In genomic region chr4:107253125-107254091, GRCm38 (mm10) we compare ENCODE assay signal across 8 mouse cellular contexts. TPM values are rescaled to one million over a fixed set of nuclear protein-coding genes. Genes with fewer than 3 reads are reported as not detected.
DNase-seq lines count a peak whose midpoint lies in the region; ATAC-seq and TF ChIP-seq lines count a peak whose summit lies in the region.

Gene Lrrc42 (minus strand): TSS chr4:107253532.
Gene Hspb11 (plus strand): TSS chr4:107253593.

- peak; percentile 94 for DNase-seq in heart, postnatal 10 days
- DNase-seq in large intestine, adult 2 months (ENCODE audit: low read depth, low spot score) = peak; percentile 74
- DNase-seq in liver, postnatal 0 days = peak; percentile 98
- peak; percentile 99 for DNase-seq in testis, postnatal 10 days (ENCODE audit: low spot score)

- no peak for TF ChIP-seq CTCF in ES-Bruce4 (IDR thresholded peaks at IDR 0.05; ENCODE audit: low read depth, low read length)
- TF ChIP-seq CTCF in liver, postnatal 0 days (IDR thresholded peaks at IDR 0.05; ENCODE audit: low read depth) = peak; percentile 57

- H3K4me2 ChIP-seq in forebrain, embryonic 13.5 days = peak within 1 kb of the TSS; percentile 70
- peak within 1 kb of the TSS; percentile 92 for H3K4me2 ChIP-seq in liver, postnatal 0 days (ENCODE audit: low read depth, low read length)
- peak within 1 kb of the TSS; percentile 83 for H3K4me2 ChIP-seq in neural tube, embryonic 14.5 days (ENCODE audit: low read depth, low read length)

- no peaks in the 10 kb centered on the region; the same call in 1 of the 2 replicates for H3K27me3 ChIP-seq in ES-Bruce4 (ENCODE audit: control insufficient read depth, insufficient read depth, low read length, poor library complexity, severe bottlenecking)
- H3K27me3 ChIP-seq in forebrain, embryonic 13.5 days = no peaks in the 10 kb centered on the region
- H3K27me3 ChIP-seq in liver, postnatal 0 days (ENCODE audit: insufficient read depth, low read length) = no peaks in the 10 kb centered on the region
- no peaks in the 10 kb centered on the region for H3K27me3 ChIP-seq in neural tube, embryonic 14.5 days (ENCODE audit: control insufficient read depth, insufficient read depth, low read length)

- intact Hi-C loops in heart, postnatal 10 days (cut with DNase I) = loop anchor here (2.0 to 5.0 kb wide), 3 partner anchors 59 to 114 kb away; partner anchors contain the start of genes Ndc1, Tceanc2 and Tmem59

- no peaks in the 10 kb centered on the region for H3K36me3 ChIP-seq in ES-Bruce4 (ENCODE audit: control insufficient read depth, insufficient read depth, low read length, poor library complexity, severe bottlenecking)
- H3K36me3 ChIP-seq in forebrain, embryonic 13.5 days (ENCODE audit: poor library complexity, severe bottlenecking) = no peaks in the 10 kb centered on the region
- no peaks in the 10 kb centered on the region for H3K36me3 ChIP-seq in liver, postnatal 0 days (replicated peaks; ENCODE audit: insufficient read depth, low read length)
- H3K36me3 ChIP-seq in neural tube, embryonic 14.5 days (ENCODE audit: control insufficient read depth, insufficient read depth, low read length) = no peaks in the 10 kb centered on the region

- under 1% methylated on average over 68 of the region's 101 CpGs for WGBS in forebrain, embryonic 13.5 days
- WGBS in large intestine, adult 2 months = under 1% methylated on average over 93 of the region's 101 CpGs
- WGBS in liver, postnatal 0 days (ENCODE audit: insufficient replicate concordance) = under 1% methylated on average over 91 of the region's 101 CpGs
- under 1% methylated on average over 82 of the region's 101 CpGs for WGBS in neural tube, embryonic 14.5 days

- TF ChIP-seq EP300 in ES-Bruce4 (IDR thresholded peaks at IDR 0.05; ENCODE audit: insufficient read depth, low read depth, low read length) = no peak
- no peak for TF ChIP-seq EP300 in liver, postnatal 0 days (IDR thresholded peaks at IDR 0.05; ENCODE audit: low read depth)

- ATAC-seq in cerebellum, adult (ENCODE audit: insufficient number of reproducible peaks, low FRiP score, low TSS enrichment) = peak; percentile 87
- ATAC-seq in forebrain, embryonic 13.5 days = peak; percentile 96
- ATAC-seq in liver, postnatal 0 days = peak; percentile 94
- ATAC-seq in neural tube, embryonic 14.5 days (ENCODE audit: low read depth) = peak; percentile 95

- peak within 1 kb of the TSS; percentile 86 for H3K9ac ChIP-seq in ES-Bruce4 (ENCODE audit: low read depth, poor library complexity, severe bottlenecking)
- peak within 1 kb of the TSS; percentile 82 for H3K9ac ChIP-seq in forebrain, embryonic 13.5 days
- H3K9ac ChIP-seq in liver, postnatal 0 days (replicated peaks) = peak within 1 kb of the TSS; percentile 83
- H3K9ac ChIP-seq in neural tube, embryonic 14.5 days (replicated peaks; ENCODE audit: low read depth, low read length) = peak within 1 kb of the TSS; percentile 83

- H3K9me3 ChIP-seq in ES-Bruce4 (replicated peaks; ENCODE audit: control insufficient read depth, insufficient read depth, low read length, poor library complexity, severe bottlenecking) = no peaks in the 10 kb centered on the region
- H3K9me3 ChIP-seq in forebrain, embryonic 13.5 days (replicated peaks) = no peaks in the 10 kb centered on the region
- no peaks in the 10 kb centered on the region for H3K9me3 ChIP-seq in liver, postnatal 0 days (ENCODE audit: low read length)
- H3K9me3 ChIP-seq in neural tube, embryonic 14.5 days (ENCODE audit: control insufficient read depth, low read length) = no peaks in the 10 kb centered on the region

- H3K4me3 ChIP-seq in ES-Bruce4 (ENCODE audit: low read depth, low read length) = peak within 1 kb of the TSS; percentile 97
- H3K4me3 ChIP-seq in forebrain, embryonic 13.5 days = peak within 1 kb of the TSS; percentile 84
- H3K4me3 ChIP-seq in liver, postnatal 0 days (ENCODE audit: low read depth, low read length) = peak within 1 kb of the TSS; percentile 62
- H3K4me3 ChIP-seq in neural tube, embryonic 14.5 days (ENCODE audit: low read depth, low read length) = peak within 1 kb of the TSS; percentile 80

- H3K4me1 ChIP-seq in ES-Bruce4 (ENCODE audit: control insufficient read depth, insufficient read depth, low read length) = peaks cover 2% of the 10 kb centered on the region
- H3K4me1 ChIP-seq in forebrain, embryonic 13.5 days = peaks cover 32% of the 10 kb centered on the region
- H3K4me1 ChIP-seq in liver, postnatal 0 days (ENCODE audit: insufficient read depth) = peaks cover 10% of the 10 kb centered on the region; the same call in 1 of the 2 replicates
- peaks cover 22% of the 10 kb centered on the region; the same call in 1 of the 2 replicates for H3K4me1 ChIP-seq in neural tube, embryonic 14.5 days (ENCODE audit: control insufficient read depth, insufficient read depth, low read length)

- no peak within 1 kb of the TSS for H3K27ac ChIP-seq in ES-Bruce4 (ENCODE audit: insufficient read depth, low read length)
- H3K27ac ChIP-seq in forebrain, embryonic 13.5 days = peak within 1 kb of the TSS; percentile 77
- peak within 1 kb of the TSS; percentile 66 for H3K27ac ChIP-seq in liver, postnatal 0 days (ENCODE audit: low read depth)
- H3K27ac ChIP-seq in neural tube, embryonic 14.5 days (ENCODE audit: low read depth, low read length) = peak within 1 kb of the TSS; percentile 87

- no peak for TF ChIP-seq POLR2A in ES-Bruce4 (IDR thresholded peaks at IDR 0.05; ENCODE audit: insufficient read depth, low read length)

RNA-seq across cellular contexts. Expression of gene Lrrc42, which starts in this region (rescaled TPM):
- polyA plus RNA-seq in ES-Bruce4 (2011; ENCODE audit: insufficient read depth, insufficient read length, low read depth, missing spikeins) = 65.2 and 75.4 TPM in 2 replicates
- polyA plus RNA-seq in forebrain, embryonic 13.5 days (2015; fragmentation: Nextera tagmentation; extraction: Ambion mirVana) = 67.4 and 68.9 TPM in 2 replicates
- total RNA-seq in heart, postnatal 10 days (2021) = 10 to 100 TPM; 16.4 to 21.6 TPM
- polyA plus RNA-seq in large intestine, adult 2 months (2012; rRNA removed) = 18.3 and 24.7 TPM in 2 replicates
- polyA plus RNA-seq in liver, postnatal 0 days (2015; fragmentation: Nextera tagmentation; extraction: Ambion mirVana) = 15.0 and 15.9 TPM in 2 replicates
- 56.0 and 57.7 TPM in 2 replicates for polyA plus RNA-seq in neural tube, embryonic 14.5 days (2014; fragmentation: Nextera tagmentation; extraction: Ambion mirVana)

RNA-seq across cellular contexts. Expression of gene Hspb11, which starts in this region (rescaled TPM):
- polyA plus RNA-seq in ES-Bruce4 (2011; ENCODE audit: insufficient read depth, insufficient read length, low read depth, missing spikeins) = 49.0 and 53.9 TPM in 2 replicates
- 32.6 and 39.5 TPM in 2 replicates for polyA plus RNA-seq in forebrain, embryonic 13.5 days (2015; fragmentation: Nextera tagmentation; extraction: Ambion mirVana)
- 10 to 100 TPM; 16.3 to 16.8 TPM for total RNA-seq in heart, postnatal 10 days (2021)
- 2.9 and 3.5 TPM in 2 replicates for polyA plus RNA-seq in large intestine, adult 2 months (2012; rRNA removed)
- 17.4 and 18.1 TPM in 2 replicates for polyA plus RNA-seq in liver, postnatal 0 days (2015; fragmentation: Nextera tagmentation; extraction: Ambion mirVana)
- 45.2 and 45.3 TPM in 2 replicates for polyA plus RNA-seq in neural tube, embryonic 14.5 days (2014; fragmentation: Nextera tagmentation; extraction: Ambion mirVana)
